Mouse (Mus musculus): ENCODE results near the gene Fstl4. TPM values are rescaled to one million over a fixed set of nuclear protein-coding genes. Genes with fewer than 3 reads are reported as not detected.

Fstl4 gene
- polyA plus RNA-seq, 1 experiment from 2014 or later = 6.1 TPM

DNA sequence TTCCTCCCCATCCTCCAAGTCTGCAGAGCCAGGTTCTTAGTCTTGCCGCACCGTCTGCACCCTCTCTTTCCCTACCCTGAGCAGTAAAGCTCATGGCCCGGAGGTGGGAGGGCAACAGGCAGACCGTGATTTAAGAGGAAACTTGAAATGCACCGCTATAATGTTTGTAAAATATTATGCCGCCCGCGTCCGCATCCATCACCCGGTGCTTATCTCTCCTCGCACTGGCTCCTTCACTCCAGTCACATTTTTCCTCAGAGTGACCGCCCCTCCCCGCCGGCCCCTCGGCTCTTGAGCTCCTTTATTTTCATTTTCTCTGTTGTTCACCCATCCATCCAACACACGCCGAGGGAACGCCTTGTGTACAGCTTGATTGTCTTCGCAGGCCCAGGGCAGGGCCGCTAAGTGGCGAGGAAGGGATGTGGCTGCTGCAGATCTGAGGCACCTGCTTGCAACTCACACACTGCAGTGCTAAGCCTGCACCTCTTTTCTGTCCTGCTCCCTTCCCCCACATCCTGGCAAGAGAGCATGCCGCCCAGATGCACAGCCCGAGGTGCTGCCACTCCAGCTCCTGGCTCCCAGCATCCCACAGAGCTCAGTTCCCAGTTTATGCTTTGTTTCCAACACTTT, 368.1 kb downstream of the Fstl4 start:
- 22% methylated on average over 23 of the region's 23 CpGs for WGBS
- H3K9me3 ChIP-seq = no peaks in the 10 kb centered on the region
- H3K4me1 ChIP-seq = peaks cover 11% of the 10 kb centered on the region
- H3K27me3 ChIP-seq = no peaks in the 10 kb centered on the region
- peak; percentile 77 for ATAC-seq (replicated peaks)
- peak overlapping the region; percentile 2; the same call in 1 of the 2 replicates for H3K4me3 ChIP-seq
- 0 out of 2 replicates have a peak overlapping the region, but pooled peaks have one; percentile 1 for H3K27ac ChIP-seq (replicated peaks)
- H3K9ac ChIP-seq (replicated peaks) = 0 out of 2 replicates have a peak overlapping the region, but pooled peaks have one; percentile 2
- H3K4me2 ChIP-seq (replicated peaks) = peak overlapping the region; percentile 39
- H3K36me3 ChIP-seq = no peaks in the 10 kb centered on the region

DNA sequence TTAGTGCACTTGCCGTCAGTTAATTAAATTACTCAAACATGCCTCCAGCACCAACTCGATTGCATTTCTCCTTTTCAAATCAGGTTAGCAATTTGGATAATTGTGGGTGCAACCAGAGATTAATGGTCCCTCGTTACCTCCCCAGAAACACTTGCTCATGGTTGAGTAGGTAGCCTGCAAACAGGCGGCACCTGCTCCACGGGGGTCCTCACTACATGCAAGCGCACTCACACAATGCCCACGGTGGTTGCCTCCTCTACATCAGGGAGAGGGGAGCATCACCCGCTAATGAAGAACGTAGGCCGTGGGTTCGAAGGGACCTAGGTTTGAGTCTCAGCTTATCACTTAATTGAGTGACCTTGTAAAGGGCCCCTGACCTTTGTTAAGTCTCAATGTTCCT, 371.9 kb downstream of the Fstl4 start:
- Histone ChIP-seq H3K4me3 (no peak overlapping the region), H3K9me3 (no peaks in the 10 kb centered on the region), H3K4me2 (replicated peaks) (no peak overlapping the region), H3K4me1 (peaks cover 25% of the 10 kb centered on the region), H3K36me3 (no peaks in the 10 kb centered on the region), H3K27ac (replicated peaks) (no peak overlapping the region), H3K9ac (replicated peaks) (no peak overlapping the region), H3K27me3 (no peaks in the 10 kb centered on the region)
- ATAC-seq (replicated peaks) = no peak
- 52% methylated on average over 11 of the region's 11 CpGs for WGBS

DNA sequence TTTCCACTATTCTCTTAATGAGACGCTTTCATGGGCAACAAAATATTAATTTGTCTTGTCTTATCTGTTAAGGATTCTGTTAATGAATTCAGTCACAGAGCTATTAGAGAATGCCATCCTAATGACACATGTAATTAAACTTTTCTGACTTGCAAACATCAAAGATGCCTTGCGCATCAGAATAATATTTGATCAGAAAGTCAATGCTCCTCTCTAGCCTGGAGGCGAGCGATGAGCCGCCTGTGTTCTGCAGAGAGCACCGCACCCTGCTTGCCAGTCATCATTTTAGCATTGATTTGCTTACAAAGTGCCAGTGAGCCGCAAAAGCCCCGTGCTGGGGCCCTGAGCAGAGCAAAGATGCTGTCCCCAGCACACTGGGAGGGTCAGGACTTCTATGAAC, 372.9 kb downstream of the Fstl4 start:
- Histone ChIP-seq H3K4me2 (replicated peaks) (no peak overlapping the region), H3K4me1 (peaks cover 23% of the 10 kb centered on the region), H3K4me3 (no peak overlapping the region), H3K36me3 (no peaks in the 10 kb centered on the region), H3K9me3 (no peaks in the 10 kb centered on the region), H3K27ac (replicated peaks) (no peak overlapping the region), H3K9ac (replicated peaks) (no peak overlapping the region), H3K27me3 (no peaks in the 10 kb centered on the region)
- 62% methylated on average over 8 of the region's 8 CpGs for WGBS
- no peak for ATAC-seq (replicated peaks)

- Histone ChIP-seq H3K36me3 (no peaks in the 10 kb centered on the region), H3K4me1 (peaks cover 15% of the 10 kb centered on the region), H3K4me2 (replicated peaks) (no peak overlapping the region), H3K4me3 (no peak overlapping the region), H3K9ac (replicated peaks) (no peak overlapping the region), H3K27me3 (no peaks in the 10 kb centered on the region), H3K27ac (replicated peaks) (no peak overlapping the region), H3K9me3 (no peaks in the 10 kb centered on the region)
- no peak for ATAC-seq (replicated peaks)
- WGBS = 88% methylated on average over 6 of the region's 6 CpGs
Observed at GRCm38 (mm10) chr11:53138212-53138611, 373.8 kb downstream of the Fstl4 start.

DNA sequence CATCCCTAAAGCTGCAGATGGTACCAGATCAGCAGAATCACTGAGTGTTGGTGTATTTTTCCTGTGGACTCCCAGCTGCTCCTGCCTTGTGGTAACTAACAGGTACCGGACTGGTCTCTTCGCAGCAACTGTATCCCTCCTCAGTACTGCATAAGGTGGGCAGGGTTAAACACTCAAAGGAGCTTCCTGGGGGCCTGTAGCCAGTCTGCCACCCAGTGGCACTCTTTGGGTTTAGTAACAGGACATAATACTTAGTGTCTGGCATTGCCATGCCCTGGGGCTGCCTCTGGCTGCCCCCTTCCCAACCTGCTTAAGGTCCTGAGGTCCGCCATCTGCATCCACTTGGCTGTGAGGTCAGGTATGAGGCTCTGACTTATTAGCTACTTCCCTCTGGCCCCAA, 375.2 kb downstream of the Fstl4 start:
- Histone ChIP-seq H3K27ac (replicated peaks) (no peak overlapping the region), H3K36me3 (no peaks in the 10 kb centered on the region), H3K9me3 (no peaks in the 10 kb centered on the region), H3K4me1 (peaks cover 15% of the 10 kb centered on the region), H3K4me3 (no peak overlapping the region), H3K27me3 (no peaks in the 10 kb centered on the region), H3K4me2 (replicated peaks) (no peak overlapping the region), H3K9ac (replicated peaks) (no peak overlapping the region)
- no peak for ATAC-seq (replicated peaks)
- 94% methylated on average over 3 of the region's 3 CpGs for WGBS

- Histone ChIP-seq H3K4me2 (replicated peaks) (no peak overlapping the region), H3K4me3 (no peak overlapping the region), H3K36me3 (no peaks in the 10 kb centered on the region), H3K27me3 (no peaks in the 10 kb centered on the region), H3K4me1 (peaks cover 15% of the 10 kb centered on the region), H3K9ac (replicated peaks) (no peak overlapping the region), H3K9me3 (no peaks in the 10 kb centered on the region), H3K27ac (replicated peaks) (0 out of 2 replicates have a peak overlapping the region, but pooled peaks have one; percentile 31)
- WGBS = 57% methylated on average over 8 of the region's 8 CpGs
- ATAC-seq (replicated peaks) = no peak
Observed at GRCm38 (mm10) chr11:53140196-53140595, 375.8 kb downstream of the Fstl4 start.

DNA sequence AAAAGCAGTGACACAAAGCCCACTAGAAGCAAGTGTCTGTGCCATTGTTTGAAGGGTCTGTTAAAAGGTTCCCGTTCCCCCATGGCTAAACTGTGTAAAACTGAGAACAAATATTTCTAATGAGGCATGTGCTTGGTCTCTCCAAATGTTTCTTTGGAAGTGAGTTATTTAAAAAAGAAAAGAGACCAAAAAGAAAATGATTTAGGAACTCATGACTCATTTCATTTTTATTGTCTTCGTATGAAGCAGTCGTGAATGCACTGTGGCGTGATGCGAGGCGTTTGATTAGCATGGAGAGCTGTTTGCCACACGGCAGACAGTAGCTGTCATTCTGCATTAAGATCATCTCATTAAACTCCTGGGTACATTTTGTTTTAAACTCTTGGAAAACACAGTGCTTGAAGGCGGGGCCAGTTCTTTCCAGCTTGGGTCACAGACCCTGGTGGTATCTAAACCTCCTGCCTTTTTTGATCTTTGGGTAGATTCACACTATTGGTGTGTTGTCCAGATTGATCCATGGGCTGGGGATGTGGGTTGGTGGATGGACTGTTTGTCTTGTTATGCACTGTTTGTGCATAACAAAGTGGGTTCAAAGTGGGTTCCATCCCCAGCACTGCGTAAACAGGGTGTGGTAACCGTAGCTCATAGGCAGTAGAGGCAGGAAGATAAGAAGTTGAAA, 376.4 kb downstream of the Fstl4 start:
- Histone ChIP-seq H3K27ac (replicated peaks) (peak overlapping the region; percentile 31; the same call in 1 of the 2 replicates), H3K4me3 (no peak overlapping the region), H3K9me3 (no peaks in the 10 kb centered on the region), H3K9ac (replicated peaks) (no peak overlapping the region), H3K4me1 (peaks cover 15% of the 10 kb centered on the region), H3K36me3 (no peaks in the 10 kb centered on the region), H3K4me2 (replicated peaks) (no peak overlapping the region), H3K27me3 (no peaks in the 10 kb centered on the region)
- WGBS = 27% methylated on average over 10 of the region's 10 CpGs
- ATAC-seq (replicated peaks) = no peak; the same call in 1 of the 2 replicates

DNA sequence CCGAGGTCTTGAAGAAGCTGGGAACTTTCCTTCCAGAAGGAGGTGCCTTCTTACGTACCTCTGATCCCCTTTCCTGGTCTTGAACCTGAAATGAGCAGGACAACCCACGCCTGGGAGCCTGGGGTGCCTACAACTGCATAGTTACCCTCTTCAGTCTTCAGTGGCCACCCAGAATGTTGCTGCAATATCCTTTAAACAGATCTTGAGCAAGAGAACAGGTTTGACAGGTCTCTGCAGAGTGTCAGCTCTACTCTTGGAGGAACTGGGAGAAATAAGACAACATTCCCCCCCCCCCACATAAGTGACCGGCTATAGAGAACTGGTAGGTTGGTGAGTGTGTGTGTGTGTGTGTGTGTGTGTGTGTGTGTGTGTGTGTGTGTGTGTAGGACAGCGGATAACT, 379.1 kb downstream of the Fstl4 start:
- no peak overlapping the region for H3K4me3 ChIP-seq
- H3K4me1 ChIP-seq = peaks cover 12% of the 10 kb centered on the region
- no peak overlapping the region for H3K9ac ChIP-seq (replicated peaks)
- H3K4me2 ChIP-seq (replicated peaks) = no peak overlapping the region
- no peak overlapping the region for H3K27ac ChIP-seq (replicated peaks)
- WGBS = 84% methylated on average over 5 of the region's 5 CpGs
- no peaks in the 10 kb centered on the region for H3K36me3 ChIP-seq
- ATAC-seq (replicated peaks) = no peak
- no peaks in the 10 kb centered on the region for H3K27me3 ChIP-seq
- H3K9me3 ChIP-seq = no peaks in the 10 kb centered on the region

DNA sequence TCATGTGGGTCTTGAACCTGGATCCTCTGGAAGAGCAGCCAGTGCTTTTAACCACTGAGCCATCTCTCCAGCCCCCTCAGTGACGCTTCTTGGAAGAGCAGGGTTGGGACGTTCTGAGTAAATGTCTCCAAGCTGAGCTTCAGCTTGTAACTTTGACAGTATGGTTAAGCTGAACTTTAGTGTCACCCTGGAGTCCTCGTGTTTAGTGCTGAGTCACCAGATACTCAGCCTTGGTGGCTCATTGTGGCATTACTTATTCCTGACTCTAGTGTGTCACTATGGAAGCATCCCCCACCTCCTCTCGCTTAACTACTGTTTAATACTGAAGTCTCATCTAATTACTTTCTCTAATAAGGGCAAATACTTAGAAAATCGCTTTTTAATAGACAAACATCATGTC, 380.1 kb downstream of the Fstl4 start:
- no peak for ATAC-seq (replicated peaks)
- Histone ChIP-seq H3K9ac (replicated peaks) (no peak overlapping the region), H3K36me3 (no peaks in the 10 kb centered on the region), H3K4me1 (peaks cover 12% of the 10 kb centered on the region), H3K4me3 (no peak overlapping the region), H3K27me3 (no peaks in the 10 kb centered on the region), H3K27ac (replicated peaks) (no peak overlapping the region), H3K9me3 (no peaks in the 10 kb centered on the region), H3K4me2 (replicated peaks) (no peak overlapping the region)
- 65% methylated on average over 5 of the region's 5 CpGs for WGBS

DNA sequence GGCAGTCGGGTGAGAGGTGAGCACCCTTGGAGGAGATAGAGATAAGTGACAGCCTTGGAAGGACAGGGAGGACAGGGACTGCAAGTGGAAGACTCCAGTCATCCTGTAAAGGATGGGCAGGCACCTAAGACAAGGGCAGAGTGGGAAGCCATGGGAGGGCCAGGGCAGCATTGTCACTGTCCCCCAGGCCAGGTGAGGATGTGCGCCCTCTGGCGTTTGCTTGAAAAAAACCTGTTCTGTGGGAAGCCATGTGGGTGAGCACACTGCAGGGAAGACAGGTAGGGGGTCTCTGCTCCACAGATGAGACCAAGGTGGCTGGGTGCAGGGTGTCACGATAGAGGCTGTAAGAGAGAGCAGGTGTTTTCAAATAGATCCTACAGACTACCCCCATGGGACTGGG, 381.9 kb downstream of the Fstl4 start:
- no peaks in the 10 kb centered on the region for H3K27me3 ChIP-seq
- H3K4me1 ChIP-seq = peaks cover under 1% of the 10 kb centered on the region
- no peak overlapping the region for H3K27ac ChIP-seq (replicated peaks)
- H3K9ac ChIP-seq (replicated peaks) = no peak overlapping the region
- 40% methylated on average over 4 of the region's 4 CpGs for WGBS
- H3K36me3 ChIP-seq = no peaks in the 10 kb centered on the region
- no peaks in the 10 kb centered on the region for H3K9me3 ChIP-seq
- no peak overlapping the region for H3K4me2 ChIP-seq (replicated peaks)
- no peak overlapping the region for H3K4me3 ChIP-seq
- ATAC-seq (replicated peaks) = no peak

GRCm38 (mm10) chr11:53156463-53156862, 392.0 kb downstream of the Fstl4 start:
- no peak for ATAC-seq (replicated peaks)
- H3K27ac ChIP-seq (replicated peaks) = no peak overlapping the region
- H3K9me3 ChIP-seq = no peaks in the 10 kb centered on the region
- H3K27me3 ChIP-seq = no peaks in the 10 kb centered on the region
- H3K4me2 ChIP-seq (replicated peaks) = no peak overlapping the region
- no peaks in the 10 kb centered on the region for H3K4me1 ChIP-seq
- WGBS = 87% methylated on average over 7 of the region's 7 CpGs
- no peak overlapping the region for H3K4me3 ChIP-seq
- no peak overlapping the region for H3K9ac ChIP-seq (replicated peaks)
- H3K36me3 ChIP-seq = no peaks in the 10 kb centered on the region

- Histone ChIP-seq H3K9ac (replicated peaks) (no peak overlapping the region), H3K9me3 (no peaks in the 10 kb centered on the region), H3K4me1 (no peaks in the 10 kb centered on the region), H3K4me3 (no peak overlapping the region), H3K27ac (replicated peaks) (no peak overlapping the region), H3K36me3 (no peaks in the 10 kb centered on the region), H3K4me2 (replicated peaks) (no peak overlapping the region), H3K27me3 (no peaks in the 10 kb centered on the region)
- ATAC-seq (replicated peaks) = no peak
- 74% methylated on average over 6 of the region's 6 CpGs for WGBS
Observed at GRCm38 (mm10) chr11:53157621-53158259, 393.3 kb downstream of the Fstl4 start.
